Mouse (Mus musculus) fat pad, adult 2 months (tissue): ENCODE data around the gene Olfr1062.
"Not testable (repeated sequence)": the region's sequence is repeated elsewhere in the genome, so short reads cannot be mapped to it uniquely, and the experiment has no call there.

Source experiments
- DNase-seq: peaks from one replicate; pipeline ENCODE4 v3.0.0-alpha.2; 2011; ENCODE audit warnings: low read depth, low spot score; ENCODE audit errors: extremely low read depth

Gene Olfr1062

DNA sequence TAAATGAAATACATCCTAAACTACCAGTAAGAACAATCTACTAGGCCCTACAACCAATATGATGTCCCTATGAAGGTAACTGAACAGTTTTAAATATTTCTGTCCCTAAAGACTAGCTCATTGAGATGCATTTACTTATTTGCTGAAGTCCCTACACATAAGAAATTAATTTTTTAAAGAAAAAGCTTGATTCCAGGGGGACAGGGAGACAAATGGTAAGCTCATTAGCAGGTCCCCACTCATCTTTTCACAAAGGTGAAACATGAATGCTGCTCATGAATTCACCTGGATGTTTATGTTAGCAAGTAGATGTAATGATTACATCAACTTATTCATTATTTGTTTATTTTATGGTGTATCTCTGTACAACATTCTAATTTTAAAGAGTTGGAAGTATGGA lies at the start of gene Olfr1062:
Gene Olfr1062 (minus strand): TSS at position 101 of the 400 bp plus-strand sequence.
- DNase-seq: not testable (repeated sequence)

DNA sequence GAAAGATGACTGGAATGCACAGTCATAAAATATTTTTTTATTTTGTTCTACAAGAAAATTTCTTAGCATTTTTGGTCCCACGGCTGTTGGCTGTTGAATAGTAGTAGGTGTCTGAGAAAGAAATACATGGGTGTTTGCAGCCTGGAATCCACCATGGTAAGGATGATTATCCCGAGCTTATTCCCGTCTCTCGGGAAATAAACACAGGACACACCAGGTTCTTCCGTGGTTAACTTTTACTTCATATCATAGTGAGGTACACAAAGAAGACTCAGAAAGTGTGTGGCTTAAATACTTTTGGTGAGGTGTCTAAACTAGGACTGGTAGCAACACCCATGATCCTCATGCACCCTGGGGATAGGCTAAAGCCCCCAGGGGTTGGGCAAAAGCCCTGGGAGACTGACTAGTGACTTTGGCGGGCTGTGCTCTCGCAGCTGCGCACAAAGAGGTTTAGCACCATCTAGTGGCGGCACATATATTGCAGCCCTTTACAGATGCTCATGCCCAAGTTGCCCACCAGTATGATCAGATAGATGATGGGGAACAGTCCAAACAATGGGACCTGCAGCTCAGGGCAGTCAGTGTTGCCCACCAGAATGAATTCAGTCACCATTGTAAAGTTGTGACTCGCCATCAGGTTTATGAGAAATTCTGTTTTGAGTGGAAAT lies 38.0 kb upstream of the Olfr1062 start:
- no peak for DNase-seq

DNA sequence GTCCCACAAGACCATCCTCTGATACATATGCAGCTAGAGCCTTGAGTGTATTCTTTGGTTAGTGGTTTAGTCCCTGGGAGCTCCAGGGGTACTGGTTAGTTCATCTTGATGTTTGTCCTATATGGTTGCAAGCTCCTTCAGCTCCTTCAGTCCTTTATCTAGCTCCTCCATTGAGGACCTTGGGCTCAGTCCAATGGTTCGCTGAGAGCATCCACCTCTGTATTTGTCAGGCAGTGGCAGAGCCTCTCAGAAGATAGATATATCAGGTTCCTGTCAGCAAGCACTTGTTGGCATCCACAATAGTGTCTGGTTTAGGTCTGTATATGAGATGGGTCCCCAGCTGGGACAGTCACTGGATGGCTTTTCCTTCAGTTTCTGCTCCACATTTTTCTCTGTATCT lies 33.9 kb upstream of the Olfr1062 start:
- DNase-seq: no peak

DNA sequence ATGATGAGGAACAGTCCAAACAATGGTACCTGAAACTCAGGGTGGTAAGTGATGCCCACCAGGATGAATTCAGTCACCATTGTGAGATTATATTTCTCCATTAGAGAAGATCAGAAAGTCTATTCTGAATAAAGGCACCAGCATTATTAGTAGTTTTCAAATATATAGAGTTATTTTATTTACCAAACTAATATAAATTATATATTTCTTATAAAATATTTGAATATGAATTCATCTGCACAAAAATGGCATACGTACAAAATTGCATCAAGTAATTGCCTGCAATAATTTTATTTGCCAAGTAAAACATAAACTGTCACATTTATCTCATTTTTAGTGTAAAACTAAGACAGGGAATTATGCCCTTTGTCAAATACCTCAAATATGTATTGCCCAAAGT lies 29.6 kb upstream of the Olfr1062 start, which contains the start of gene Olfr1066:
Gene Olfr1066 (minus strand): TSS at position 101 of the 400 bp plus-strand sequence.
- no peak for DNase-seq

DNA sequence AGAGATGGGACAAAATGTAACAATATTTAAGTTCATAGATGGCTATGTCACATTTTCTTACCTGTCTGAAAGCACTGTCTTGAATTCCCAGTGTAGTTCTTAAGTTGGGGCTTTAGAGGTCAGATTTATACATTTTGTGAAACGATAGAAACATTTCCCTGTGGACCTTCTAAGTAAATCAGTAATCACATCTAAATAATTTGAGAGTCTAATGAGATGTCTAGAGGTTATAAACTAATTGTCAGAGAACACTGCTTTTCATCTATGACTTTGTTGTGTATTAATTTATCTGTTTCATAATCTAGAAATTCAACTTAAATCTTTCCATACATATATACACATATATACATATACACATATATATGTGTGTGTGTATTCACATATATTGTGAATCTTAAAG lies 23.9 kb upstream of the Olfr1062 start, which contains the start of gene Olfr1065:
Gene Olfr1065 (minus strand): TSS at position 101 of the 400 bp plus-strand sequence.
- not testable (repeated sequence) for DNase-seq

DNA sequence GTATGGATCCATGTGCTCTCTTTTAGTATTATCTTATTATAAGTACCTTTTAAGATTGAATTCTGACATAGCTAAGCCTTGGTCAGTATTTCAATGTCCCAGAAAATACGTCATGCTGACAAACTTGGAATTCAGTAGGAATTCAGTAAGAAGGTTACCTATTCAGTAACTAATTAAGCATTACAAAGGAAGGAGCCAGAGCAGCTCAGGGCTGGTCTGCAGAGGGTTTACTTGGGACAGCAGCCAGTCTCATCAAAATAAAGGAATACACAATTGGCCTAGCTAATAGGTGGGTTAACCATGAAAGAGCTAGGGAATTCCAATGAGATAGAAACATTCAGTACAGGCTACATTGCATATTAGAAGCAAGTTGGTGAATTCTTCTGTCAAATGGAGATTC lies 15.6 kb upstream of the Olfr1062 start:
- not testable (repeated sequence) for DNase-seq

DNA sequence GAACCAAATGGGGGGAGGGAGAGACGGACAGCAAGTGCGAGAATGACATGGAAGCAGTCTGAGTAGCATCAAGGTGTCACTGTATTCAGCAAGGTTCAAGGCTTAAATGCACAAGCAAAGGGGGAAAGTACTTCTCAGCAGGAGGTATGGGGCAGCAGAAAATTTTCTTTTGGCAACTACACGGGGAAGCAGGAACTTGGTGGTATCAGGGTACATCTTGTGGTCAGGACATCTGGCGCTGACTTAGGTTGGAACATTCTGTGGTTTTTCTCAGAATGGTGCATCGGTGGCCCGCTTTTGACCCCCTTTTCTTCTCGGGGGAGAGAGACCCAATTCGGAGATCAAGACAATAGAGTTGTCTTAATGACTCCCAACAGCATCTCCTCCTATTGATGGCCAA lies 2.0 kb upstream of the Olfr1062 start:
- not testable (repeated sequence) for DNase-seq

DNA sequence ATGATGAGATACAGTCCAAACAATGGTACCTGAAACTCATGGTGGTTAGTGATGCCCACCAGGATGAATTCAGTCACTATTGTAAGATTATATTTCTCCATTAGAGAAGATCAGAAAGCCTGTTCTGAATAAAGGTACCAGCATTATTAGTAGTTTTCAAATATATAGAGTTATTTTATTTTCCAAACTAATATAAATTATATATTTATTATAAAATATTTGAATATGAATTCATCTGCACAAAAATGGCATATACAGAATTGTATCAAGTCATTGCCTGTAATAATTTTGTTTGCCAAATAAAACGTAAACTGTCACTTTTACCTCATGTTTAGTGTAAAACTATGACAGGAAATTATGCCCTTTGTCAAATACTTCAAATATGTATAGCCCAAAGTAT lies 12.6 kb downstream of the Olfr1062 start, which contains the start of gene Olfr1061:
Gene Olfr1061 (minus strand): TSS at position 101 of the 400 bp plus-strand sequence.
- DNase-seq: no peak

DNA sequence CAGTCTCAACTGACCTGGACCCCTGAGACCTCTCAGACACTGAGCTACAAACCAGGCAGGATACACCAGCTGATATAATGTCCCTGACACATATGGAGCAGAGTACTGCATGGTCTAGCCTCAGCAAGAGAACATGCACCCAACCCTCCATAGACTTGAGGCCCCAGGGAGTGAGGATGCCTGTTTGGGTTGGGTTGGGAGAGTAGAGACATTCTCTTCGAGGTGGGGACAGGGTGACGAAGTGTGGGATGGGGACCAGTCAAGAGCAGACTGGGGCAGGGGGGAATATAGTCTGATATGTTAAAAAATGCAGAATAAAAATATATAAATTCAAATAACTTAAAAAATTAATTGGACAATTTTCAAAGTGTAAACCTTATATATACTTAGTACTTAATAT lies 31.4 kb downstream of the Olfr1062 start:
- no peak for DNase-seq

DNA sequence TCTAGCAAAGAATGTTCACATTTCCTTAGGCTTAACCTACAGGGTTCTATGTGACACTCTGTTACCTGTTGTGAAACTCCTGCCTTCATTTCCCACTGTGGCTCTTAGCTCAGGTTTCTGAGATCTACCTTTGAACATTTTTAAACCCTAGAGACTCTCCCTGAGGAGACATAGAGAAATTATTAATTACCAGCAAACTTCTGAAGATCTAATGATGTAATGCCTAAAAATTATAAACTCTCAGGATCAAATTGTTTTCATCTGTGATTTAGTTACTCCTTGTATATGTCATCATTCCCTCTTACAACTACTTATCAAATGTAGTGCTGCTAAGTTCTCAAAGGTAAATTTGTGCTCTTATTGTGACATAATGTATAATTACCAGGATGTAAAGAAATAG lies 38.1 kb downstream of the Olfr1062 start, which contains the start of gene Olfr1058:
Gene Olfr1058 (minus strand): TSS at position 101 of the 400 bp plus-strand sequence.
- not testable (repeated sequence) for DNase-seq

DNA sequence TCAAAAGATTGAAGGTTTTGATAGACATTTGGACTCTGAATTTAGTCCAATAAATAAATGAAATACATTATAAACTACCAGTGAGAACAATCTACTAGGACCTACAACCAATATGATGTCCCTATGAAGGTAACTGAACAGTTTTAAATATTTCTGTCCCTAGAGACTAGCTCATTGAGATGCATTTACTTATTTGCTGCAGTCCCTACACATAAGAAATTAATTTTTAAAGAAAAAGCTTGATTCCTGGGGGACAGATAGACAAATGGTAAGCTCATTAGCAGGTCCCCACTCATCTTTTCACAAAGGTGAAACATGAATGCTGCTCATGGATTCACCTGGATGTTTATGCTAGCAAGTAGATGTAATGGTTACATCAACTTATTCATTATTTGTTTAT lies 48.3 kb downstream of the Olfr1062 start, which contains the start of gene Olfr1057:
Gene Olfr1057 (minus strand): TSS at position 101 of the 400 bp plus-strand sequence.
- no peak for DNase-seq
